Mouse (Mus musculus) right cerebral cortex, postnatal 4 days (tissue): ENCODE data around the gene Arl8a.
"Not testable (repeated sequence)": the region's sequence is repeated elsewhere in the genome, so short reads cannot be mapped to it uniquely, and the experiment has no call there.

Source experiments
- DNase-seq: peaks from one replicate; pipeline ENCODE4 v3.0.0-alpha.2; 2022

Arl8a gene

DNA sequence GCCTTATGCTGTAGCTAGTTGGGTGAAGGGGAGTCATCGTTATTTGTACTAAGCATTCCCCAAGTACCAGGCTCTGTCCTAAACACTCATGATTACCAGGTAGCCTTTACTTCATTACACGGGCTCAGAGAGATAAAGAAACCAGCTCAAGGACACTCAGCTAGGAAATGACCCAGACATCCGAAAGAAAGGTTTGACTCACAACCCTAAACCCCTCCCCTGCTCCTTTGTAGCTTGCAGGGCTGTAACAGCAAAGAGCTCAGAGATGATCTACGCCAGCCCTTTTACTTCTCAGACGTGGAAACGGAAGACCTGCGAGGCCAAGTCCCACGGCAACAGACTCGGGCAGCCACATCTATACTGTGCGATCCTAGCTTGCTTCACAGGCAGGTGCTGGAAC lies 23.7 kb downstream of the Arl8a start:
- DNase-seq = no peak

DNA sequence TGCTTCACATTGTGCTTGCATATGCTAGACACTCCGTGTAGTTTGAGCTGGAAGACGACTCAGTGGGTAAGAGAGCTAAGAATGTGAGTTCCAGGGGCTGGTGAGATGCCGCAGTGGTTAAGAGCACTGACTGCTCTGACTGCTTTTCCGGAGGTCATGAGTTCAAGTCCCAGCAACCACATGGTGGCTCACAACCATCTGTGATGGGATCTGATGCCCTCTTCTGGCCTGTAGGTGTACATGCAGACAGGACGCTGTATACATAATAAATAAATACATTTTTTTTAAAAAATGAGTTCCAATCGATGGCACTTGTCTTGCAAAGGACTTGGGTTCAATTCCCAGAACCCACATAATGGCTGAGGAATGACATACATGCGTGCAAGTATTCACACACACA lies 24.6 kb downstream of the Arl8a start:
- DNase-seq = no peak

DNA sequence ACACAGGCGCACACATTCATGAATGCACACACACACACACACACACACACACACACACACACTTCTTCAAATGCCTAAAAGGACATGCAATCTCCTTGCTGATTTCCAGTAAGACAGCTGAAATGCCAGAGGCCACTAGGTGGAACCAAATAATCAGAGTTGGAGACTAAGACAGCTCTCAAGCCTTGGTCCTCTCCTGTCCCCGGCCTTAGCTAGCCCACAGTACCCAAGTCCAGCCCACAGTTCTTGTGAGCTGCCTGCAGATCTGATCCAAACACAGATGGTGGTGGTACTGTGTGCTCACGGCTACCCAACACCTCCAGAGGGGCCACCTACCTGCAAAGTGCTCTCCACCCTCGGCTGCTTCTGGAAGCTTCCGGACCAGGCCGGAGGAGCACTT lies 25.4 kb downstream of the Arl8a start:
- no peak for DNase-seq

DNA sequence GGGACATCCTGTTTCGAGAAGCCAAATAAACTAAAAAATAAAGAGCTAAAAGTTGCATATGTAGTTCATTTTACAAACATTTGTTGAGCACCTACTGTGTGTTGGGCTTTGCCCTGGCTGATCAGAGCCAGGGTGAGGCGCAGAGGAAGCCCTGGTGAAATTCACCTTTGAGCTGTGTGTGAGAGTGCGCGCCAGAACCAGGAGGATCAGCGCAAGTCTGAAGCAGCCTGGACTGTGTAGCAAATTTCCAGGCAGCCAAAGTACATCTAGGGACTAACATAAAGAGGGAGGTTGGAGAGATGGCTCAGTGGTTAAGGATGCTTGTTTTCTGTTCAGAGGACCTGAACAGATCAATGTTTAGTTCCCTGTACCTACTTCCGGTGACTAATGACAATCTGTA lies 26.7 kb downstream of the Arl8a start:
- no peak for DNase-seq

DNA sequence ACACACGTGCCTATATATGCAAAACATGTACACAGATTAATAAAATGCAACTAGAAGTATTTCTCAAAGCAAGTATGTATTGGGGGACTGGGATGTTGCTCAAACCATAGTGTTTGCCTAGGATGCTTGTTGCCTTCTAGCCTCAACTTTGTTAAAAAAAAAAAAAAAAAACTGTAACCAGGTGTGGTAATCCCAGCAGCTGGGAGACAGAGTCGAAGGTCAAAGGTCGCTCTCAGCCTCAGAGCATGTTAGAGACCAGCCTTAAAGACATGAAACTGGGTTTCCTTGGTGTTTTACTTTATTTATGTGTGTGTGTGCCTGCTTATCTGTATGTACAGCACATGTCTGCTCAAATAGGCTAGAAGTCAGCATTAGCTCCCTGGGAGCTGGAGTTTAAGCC lies 28.6 kb downstream of the Arl8a start:
- DNase-seq = no peak

DNA sequence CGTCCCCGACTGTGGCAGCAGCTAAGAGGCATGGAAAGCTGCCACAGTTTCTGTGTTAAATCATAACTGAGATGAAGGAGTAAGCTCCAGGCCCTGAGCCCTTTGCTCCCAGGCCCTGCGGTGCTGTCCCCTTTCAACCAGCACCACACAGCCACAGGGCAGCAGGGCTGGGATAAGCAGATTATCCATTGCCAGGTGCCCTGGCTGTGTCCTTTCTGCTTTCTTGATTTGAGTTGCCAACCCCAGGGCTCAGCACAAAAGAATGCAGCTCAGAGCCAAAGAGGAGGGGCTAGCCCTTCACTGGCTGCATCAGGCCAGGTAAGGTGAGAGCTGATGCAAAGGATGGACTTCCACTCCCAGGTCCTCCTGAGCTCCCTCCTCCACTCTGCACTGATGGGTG lies 31.1 kb downstream of the Arl8a start:
- no peak for DNase-seq

DNA sequence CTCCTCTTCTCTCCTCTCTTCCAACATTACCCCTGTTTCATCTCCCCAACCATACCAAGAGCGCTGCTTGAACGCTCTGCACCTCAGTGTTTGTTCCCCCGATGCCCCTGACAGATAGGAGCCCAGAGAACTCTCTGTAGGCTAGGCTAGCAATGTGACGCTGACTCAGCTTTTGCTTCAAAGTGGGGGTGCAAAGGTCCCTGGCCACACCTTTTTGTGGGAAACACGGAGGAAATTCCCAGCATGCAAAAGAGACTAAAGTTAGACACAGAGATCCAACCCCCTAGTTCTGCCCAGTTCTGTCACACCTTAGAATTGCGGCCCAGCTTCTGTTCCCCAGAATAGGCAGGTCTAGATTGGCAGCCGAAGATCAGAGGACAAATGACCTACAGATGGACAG lies 32.2 kb downstream of the Arl8a start:
- no peak for DNase-seq

DNA sequence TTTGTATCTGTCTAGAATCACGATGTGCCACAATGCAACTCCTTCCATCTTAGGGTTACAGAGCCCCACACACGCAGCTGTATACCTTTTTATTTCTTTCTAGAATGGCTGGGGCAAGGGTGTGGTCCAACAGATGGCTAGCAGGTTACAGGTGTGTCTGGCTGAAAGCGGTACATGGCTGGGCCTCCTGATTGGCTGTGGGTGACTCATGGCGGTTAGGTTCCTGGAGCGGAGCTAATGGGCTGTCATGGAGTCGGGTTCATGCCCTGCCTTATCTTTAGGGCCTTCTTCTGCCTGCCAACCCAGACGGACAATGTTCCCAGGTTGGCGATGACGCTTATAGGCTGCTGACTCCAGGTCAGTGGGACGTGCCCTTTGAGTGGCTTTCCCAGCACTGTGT lies 34.2 kb downstream of the Arl8a start:
- no peak for DNase-seq

DNA sequence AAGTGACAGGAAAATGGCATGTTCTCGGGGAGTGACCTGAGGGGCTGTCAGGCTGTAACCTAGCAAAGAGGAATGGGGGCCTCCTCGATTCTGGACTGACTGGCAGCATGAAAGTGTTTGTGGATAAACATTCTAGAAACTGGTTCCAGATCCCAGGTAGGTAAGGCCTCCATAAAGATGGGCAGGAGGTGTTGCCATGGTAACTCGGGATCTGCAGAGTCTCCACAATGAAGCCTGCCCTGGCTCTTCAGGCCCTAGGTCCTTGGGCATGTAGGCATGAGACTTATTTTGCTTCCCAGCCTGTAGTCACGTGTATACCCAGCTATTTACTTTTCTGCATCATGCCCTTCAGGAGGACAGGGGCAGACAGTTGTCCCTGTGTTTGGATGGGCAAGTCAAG lies 34.7 kb downstream of the Arl8a start:
- DNase-seq = no peak

DNA sequence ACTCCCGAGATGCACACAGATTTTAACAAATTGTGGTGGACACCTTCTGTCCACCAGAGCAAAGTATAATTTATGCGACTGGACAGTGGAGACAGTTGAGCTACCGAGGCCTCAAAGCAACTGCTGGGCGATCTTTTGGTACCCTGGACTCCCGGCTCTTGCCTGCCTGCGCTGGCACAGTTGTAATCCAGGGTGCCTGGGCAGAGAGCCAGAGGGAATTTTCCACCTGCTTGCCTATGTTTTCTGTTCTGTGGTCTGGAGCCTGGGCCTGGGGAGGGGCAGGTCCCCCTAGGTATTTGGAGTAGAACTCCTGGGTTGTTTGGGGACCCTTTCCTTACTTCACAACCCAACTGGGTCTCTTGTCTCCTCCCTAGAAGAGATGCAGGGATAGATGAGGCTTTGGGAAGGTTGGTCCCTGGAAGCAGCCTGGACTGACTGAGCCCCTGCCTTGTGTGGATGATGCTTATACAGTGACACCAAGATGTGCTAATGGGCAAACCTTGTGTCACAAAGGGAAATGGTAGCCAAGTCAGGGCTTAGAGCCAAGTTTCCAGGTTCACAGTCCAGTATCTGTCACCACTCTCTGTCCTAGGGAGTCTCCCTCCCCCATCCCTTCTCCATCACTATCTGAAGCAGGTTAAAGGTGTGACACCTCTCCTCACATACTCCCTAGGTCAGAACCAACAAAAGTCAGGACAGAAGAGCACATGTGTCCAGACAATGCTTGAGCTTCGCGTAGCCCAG lies 35.4 kb downstream of the Arl8a start:
- no peak for DNase-seq

DNA sequence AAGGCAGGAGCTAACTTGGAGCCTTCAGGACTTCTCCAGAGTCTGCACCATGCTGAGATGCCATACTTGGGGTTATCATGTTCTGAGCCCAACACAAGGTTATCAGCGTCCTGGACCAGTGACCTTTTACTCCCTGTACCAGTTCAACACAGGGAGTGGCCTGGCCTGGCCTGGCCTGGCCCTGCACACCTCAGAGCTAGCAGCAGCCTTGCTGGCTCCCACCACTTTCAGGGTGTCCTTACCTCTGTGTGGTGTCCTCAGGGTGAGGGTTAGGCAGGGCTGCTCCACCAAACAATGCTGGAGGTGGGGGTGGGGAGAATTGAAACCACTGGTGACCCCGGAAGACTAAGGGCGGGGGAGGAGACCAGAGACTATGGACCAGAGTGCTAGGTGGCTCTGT lies 36.4 kb downstream of the Arl8a start:
- DNase-seq = no peak

DNA sequence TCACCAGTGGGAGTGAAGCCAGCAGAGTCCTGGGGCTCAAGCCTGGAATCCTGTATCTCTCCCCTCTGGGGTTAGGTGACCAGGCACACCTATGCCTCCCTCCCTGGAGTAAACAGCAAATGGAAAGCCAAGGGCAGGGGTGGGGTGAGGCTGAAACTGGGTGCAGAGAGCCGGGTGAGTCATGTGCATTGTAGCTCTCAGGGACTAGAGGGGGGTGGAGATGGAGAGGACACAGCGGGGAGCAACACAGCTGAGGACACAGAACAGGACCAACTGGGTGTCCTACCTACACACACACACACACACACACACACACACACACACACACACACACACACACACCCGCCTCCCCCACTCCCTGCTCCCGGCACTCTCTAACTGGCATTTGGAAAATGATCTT lies 36.8 kb downstream of the Arl8a start:
- DNase-seq = no peak

DNA sequence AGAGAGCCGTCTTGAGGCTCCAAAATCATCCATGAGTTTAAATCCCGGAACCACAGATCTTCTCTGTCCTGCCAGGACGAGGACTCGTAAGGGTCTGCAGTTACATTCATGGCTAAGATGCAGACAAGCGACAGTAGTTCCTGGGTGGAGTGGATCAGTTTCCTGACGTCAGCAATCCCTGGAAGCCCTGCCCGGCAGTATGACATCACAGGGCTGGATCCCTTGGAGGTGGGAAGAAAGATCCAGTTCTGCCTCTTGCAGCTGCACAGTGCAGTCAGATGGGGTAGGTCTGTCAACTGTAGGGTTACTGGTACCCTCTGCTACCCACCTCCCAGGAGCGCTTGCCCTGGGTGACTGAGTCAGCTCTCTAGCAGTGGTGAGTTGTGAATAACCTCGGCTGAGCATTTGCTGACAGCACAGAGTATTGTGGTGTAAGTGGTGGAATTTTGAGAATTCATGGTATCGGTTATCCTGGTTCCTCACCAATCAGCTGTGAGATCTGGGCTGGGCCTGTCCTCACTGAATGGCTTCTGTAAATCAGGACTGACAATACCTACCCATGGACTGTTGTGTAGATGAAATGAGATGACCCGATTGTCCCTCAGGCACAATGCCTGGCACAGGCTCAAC lies 37.4 kb downstream of the Arl8a start:
- DNase-seq = no peak

DNA sequence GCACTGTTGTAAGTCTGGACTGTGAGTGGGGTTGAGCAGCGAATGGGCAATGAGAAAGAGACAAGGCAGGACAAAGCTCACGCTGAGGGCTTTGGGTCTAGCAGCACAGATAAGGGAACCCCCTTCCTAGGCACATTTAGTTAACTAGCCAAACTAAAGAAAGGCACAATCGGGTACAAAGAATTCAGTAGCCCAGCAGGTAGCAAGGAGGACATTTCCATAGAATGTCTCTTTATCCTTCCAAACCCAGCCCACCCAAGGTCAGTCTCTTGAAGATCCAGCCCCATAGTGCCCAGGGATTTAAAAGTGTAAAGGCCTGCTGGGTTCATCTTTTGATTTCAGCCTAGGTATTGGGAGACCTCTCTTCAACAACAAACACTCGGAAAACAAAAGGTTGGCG lies 39.3 kb downstream of the Arl8a start:
- DNase-seq = no peak

DNA sequence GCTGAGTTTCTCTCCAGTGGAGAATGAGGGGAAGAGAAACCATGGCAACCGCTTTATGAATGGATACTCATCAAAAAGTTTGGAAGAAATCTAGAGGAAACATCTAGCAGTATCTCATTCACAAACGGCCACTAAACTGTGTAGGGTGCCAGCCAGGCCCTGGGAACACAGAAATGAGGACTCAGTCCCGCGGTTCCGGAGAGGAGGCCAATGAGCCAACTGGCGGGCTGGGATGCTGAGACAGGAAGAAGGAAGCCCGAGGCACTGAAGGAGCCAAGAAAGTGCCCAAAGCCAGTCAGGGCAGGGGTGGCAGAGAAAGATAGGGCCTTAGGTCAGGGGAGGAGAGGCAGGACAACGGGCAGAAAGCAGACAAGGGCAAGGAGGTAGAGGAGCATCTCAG lies 39.8 kb downstream of the Arl8a start:
- no peak for DNase-seq

DNA sequence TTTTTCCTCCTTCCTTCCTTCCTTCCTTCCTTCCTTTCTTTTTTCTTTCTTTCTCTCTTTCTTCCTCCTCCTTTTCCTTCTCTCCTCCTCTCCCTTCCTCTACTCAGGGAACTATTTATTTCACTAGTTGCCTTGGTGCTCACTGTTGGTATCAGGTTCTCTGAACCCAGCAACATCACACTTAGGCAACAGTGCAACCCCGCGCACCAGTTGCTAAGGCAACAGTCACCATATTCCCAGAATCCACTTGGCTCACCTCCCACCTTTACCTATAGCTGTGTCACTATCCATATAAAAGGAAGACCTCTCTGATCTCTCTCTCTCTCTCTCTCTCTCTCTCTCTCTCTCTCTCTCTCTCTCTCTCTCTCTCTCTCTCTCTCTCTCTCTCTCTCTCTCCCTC lies 40.4 kb downstream of the Arl8a start:
- DNase-seq = not testable (repeated sequence)

DNA sequence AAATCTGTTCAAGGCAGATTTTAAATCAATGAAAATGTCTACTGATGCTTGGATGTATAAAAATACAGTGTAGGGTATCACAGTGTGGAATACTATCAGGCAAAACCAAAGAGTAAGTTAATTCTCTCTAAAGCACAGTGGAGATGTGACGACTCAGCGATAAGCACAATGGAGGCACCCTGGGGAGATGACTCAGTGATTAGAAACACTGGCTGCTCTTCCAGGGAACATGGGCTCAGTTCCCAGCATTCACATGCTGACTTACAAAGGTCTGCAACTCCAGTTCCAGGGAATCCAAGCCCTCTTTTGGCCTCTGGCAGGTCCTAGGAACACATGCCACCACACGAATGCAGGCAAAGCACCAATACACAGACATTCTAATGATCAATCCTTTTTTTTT lies 41.6 kb downstream of the Arl8a start:
- DNase-seq = no peak

DNA sequence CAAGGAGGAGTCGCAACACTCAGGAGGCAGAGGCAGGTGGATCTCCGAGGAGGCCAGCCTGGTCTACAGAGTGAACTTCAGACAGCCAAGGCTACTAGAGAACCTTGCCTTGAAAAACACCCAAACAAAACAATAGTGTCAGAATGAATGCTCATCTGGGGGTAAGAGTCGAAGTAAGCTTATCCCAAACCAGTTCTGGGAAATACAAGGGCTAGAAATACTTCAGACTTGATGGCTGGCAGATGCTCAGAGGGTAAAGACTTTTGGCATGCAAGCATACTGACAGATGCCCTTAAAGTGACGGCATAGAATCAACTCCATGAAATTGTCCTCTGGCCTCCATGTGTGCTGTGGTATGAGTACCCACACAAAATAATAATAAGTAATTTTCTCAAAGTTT lies 42.6 kb downstream of the Arl8a start:
- DNase-seq = no peak

DNA sequence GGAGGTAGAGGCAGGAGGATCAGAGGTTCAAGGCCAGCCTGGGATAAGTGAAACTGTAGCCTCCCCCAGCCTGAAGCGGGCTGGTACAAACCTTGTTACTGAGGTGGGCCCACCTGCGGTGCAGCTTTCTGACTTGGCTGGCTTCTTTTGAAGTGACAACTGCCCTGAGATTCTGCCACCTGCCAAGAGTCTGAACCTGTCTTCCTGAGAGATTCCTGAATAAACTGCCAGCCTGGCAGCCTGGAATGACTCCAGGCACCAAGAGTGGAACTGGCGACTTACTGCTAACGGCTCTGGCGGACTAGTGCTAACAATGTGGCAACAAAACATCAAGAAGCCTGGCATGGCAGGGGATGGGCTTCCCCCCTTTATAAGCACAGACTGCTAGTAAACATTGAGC lies 47.7 kb downstream of the Arl8a start:
- not testable (repeated sequence) for DNase-seq

DNA sequence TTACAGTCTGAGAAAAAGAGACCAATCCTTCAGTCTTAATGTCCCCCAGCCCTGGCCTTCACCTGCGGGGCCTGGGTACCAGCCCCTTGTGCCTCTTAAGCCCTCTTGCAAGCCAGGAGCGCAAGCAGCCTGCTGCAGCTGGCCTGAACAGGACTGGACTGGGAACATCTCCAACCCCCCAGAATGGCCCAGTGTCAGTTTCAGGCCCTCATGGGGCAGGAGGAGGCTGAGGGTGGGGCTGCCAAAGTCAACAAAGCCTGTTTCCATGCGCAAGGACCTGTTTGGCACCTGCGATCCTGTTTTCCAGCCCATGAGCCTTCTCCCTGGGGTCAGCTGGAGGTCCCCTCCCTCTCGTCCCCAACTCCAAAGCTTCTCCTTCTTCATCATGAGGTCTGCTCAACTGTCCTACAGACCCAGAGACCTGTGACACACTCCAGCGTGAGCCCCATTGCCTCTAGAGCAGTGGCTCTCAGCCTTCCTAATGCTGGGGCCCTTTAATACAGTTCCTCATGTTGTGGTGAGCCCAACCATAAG lies 49.4 kb downstream of the Arl8a start:
- no peak for DNase-seq

DNA sequence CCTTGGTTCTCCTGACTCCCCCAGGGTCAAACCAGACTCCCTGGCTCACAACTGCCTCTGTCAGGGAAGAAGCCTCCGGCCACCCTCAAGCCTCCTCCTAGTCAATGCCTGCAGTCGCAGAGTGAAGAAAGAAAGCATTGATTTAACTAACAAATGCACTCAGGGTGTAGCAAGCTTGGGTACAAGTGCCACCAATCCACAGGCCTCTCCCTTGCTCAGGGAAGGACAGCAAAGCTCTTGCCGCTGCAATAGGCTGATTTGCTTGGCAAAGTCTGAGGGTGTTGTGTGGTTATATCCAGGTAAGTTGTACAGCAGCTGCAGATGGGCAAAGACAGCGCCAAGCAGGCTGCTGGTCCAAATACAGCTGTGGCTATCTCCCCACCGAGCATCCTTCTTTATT lies 51.8 kb downstream of the Arl8a start:
- no peak for DNase-seq

DNA sequence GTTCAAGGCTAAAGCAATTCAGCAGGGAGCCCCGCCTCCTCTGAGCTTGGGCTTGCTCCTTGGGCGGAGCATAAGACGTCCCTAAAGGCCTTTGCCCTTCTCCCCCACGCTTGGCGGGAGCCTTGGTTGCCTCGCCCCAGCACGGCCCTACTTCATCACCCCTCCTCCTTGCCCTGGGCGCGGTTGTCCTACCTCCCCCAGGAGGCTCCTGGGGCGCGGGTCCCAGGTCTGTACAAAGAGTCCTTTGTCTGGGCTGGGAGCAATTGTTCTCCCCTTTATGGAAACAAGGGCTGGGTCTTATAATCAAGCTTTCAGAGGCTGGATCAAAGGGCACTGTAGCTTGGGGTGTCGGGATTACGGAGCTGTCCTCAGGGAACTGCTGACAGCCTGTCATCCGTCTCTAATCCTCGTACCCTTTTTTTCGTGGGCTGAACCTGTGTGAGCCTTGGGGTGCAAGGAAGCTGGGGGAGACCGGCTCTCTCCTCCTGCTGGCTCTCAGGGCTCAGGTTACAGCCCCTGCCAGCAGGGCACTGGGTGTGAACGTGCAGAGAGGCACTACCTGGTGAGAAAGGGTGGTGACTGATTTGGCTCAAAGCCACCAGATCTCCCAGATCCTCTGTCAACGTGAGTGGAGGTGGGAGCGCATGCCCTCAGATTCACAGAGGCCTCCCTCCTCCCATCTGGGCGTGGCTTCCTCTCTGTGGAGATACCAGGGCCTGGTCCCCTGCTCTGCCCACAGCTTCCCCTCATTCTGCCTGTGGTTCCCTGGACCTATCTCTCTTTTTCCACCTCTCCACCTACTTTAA lies 52.6 kb downstream of the Arl8a start:
- no peak for DNase-seq

DNA sequence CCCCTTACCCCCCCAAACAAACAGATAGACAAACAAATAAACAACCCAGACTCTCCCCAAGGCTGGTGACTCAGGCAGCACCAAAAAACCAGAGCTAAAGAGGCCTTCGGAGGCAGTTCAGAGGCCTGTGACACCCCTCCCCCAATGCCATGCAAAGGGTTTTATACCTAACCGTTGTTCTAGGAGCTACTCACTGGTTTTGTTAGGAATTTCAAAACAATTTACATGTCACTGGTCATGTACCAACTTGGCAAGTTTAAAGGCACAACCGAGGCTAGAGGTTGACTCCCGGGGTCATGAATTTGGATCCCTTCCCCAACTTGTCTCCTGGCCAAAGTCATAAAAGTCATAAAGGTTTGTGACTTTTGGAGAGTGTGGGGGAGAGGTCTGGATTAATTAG lies 53.8 kb downstream of the Arl8a start:
- DNase-seq = no peak
